Mouse (Mus musculus): ENCODE measurements around the gene Epb41.

- peak; percentile 60; the same call in 1 of the 2 replicates for TF ChIP-seq CTCF (IDR thresholded peaks at IDR 0.05; ENCODE audit: low read depth, low read length)
- TF ChIP-seq POLR2A (IDR thresholded peaks at IDR 0.05; ENCODE audit: borderline replicate concordance, low read depth, low read length): no peak
These were observed 13.8 kb upstream of the Epb41 start for GRCm38 (mm10) chr4:132088921-132089320.
